Comparison of ENCODE assay signal across 12 mouse cellular contexts in the genomic region with DNA sequence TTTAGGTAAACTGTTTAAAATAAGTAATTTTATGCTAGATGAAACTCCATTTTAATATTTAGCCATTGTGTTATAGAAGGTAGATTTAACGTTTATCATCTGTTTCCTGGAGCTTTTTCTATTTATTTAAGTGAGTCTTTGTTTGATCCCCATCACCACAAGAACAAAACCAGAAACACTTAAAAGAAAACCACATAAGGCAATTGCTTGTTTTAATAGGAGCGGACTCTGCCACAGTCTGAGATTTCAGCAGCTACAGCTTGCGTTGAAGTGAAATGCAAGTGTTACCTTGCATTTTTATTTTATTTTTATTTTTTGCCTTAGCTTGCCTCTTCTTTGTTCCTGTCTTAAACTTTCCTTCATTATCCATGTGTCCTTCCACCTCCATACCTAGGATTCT. TPM values are rescaled to one million over a fixed set of nuclear protein-coding genes. Genes with fewer than 3 reads are reported as not detected.
DNase-seq lines count a peak whose midpoint lies in the region; ATAC-seq and TF ChIP-seq lines count a peak whose summit lies in the region.
"Had no signal": no experiment of that assay in that cellular context is flagged by ENCODE, and none has a peak within 500 bp of the region (broad histone marks: within the 10 kb centered on the region; RNA-seq: fewer than 3 reads in every experiment).

No protein-coding gene starts in this region.

- DNase-seq in heart, postnatal 0 days (ENCODE audit: low spot score), result no peak
- DNase-seq in heart, postnatal 4 days, result no peak
- DNase-seq in midbrain, postnatal 0 days (ENCODE audit: low spot score), result no peak
- no peak for DNase-seq in kidney, postnatal 14 days
- DNase-seq in adrenal gland, postnatal 36 days, result no peak
- DNase-seq: cerebellum, adult 8-10 months; thymus, postnatal 36 days had no signal

- H3K27ac ChIP-seq in heart, postnatal 0 days (ENCODE audit: low read depth), result peak overlapping the region; percentile 31
- peak overlapping the region; percentile 6; the same call in 1 of the 2 replicates for H3K27ac ChIP-seq in brown adipose tissue, adult 24 weeks (replicated peaks; ENCODE audit: low read depth, low read length)
- peak overlapping the region; percentile 62; the same call in 1 of the 2 replicates for H3K27ac ChIP-seq in hindbrain, embryonic 12.5 days
- H3K27ac ChIP-seq in midbrain, postnatal 0 days (ENCODE audit: low read depth, low read length), result peak overlapping the region; percentile 76
- H3K27ac ChIP-seq: embryonic facial prominence, embryonic 13.5 days; liver, embryonic 14.5 days had no signal

- TF ChIP-seq EP300 in heart, postnatal 0 days (IDR thresholded peaks at IDR 0.05; ENCODE audit: low read depth), result no peak

- peaks cover 29% of the 10 kb centered on the region for H3K4me1 ChIP-seq in heart, postnatal 0 days (ENCODE audit: control insufficient read depth, insufficient read depth)
- H3K4me1 ChIP-seq in brown adipose tissue, adult 24 weeks (ENCODE audit: control insufficient read depth, insufficient read depth, insufficient read length, low read length), result peaks cover 7% of the 10 kb centered on the region
- H3K4me1 ChIP-seq in hindbrain, embryonic 12.5 days, result peaks cover 23% of the 10 kb centered on the region; the same call in 1 of the 2 replicates
- 0 out of 2 replicates have a peak, but pooled peaks cover 4% of the 10 kb centered on the region for H3K4me1 ChIP-seq in midbrain, postnatal 0 days (ENCODE audit: insufficient read depth, low read length)

- no peaks in the 10 kb centered on the region for H3K27me3 ChIP-seq in heart, postnatal 0 days (ENCODE audit: control insufficient read depth, insufficient read depth, low read length)
- H3K27me3 ChIP-seq in hindbrain, embryonic 12.5 days, result no peaks in the 10 kb centered on the region
- no peaks in the 10 kb centered on the region for H3K27me3 ChIP-seq in midbrain, postnatal 0 days (ENCODE audit: insufficient read depth, low read length)
- H3K27me3 ChIP-seq: embryonic facial prominence, embryonic 13.5 days had no signal

- no peak overlapping the region for H3K4me2 ChIP-seq in heart, postnatal 0 days (ENCODE audit: low read depth, low read length)
- H3K4me2 ChIP-seq in hindbrain, embryonic 12.5 days (replicated peaks), result no peak overlapping the region
- H3K4me2 ChIP-seq in midbrain, postnatal 0 days (ENCODE audit: low read depth, low read length, poor library complexity, severe bottlenecking), result no peak overlapping the region
- H3K4me2 ChIP-seq: embryonic facial prominence, embryonic 13.5 days had no signal

- no peak for TF ChIP-seq CTCF in heart, postnatal 0 days (IDR thresholded peaks at IDR 0.05; ENCODE audit: low read depth)
- no peak for TF ChIP-seq CTCF in midbrain, postnatal 0 days (IDR thresholded peaks at IDR 0.05)

- no peaks in the 10 kb centered on the region for H3K36me3 ChIP-seq in heart, postnatal 0 days (replicated peaks; ENCODE audit: control insufficient read depth, insufficient read depth, low read length)
- H3K36me3 ChIP-seq in hindbrain, embryonic 12.5 days, result no peaks in the 10 kb centered on the region
- H3K36me3 ChIP-seq in midbrain, postnatal 0 days (ENCODE audit: insufficient read depth, low read length), result no peaks in the 10 kb centered on the region
- H3K36me3 ChIP-seq: embryonic facial prominence, embryonic 13.5 days had no signal

- no peaks in the 10 kb centered on the region for H3K9me3 ChIP-seq in heart, postnatal 0 days (replicated peaks; ENCODE audit: control insufficient read depth, low read length)
- H3K9me3 ChIP-seq in hindbrain, embryonic 12.5 days (replicated peaks), result no peaks in the 10 kb centered on the region
- no peaks in the 10 kb centered on the region for H3K9me3 ChIP-seq in midbrain, postnatal 0 days (ENCODE audit: low read length)
- H3K9me3 ChIP-seq: embryonic facial prominence, embryonic 13.5 days had no signal

- no peak for ATAC-seq in heart, postnatal 0 days (ENCODE audit: insufficient read depth, low read depth)
- no peak for ATAC-seq in hindbrain, embryonic 12.5 days (ENCODE audit: low FRiP score)
- no peak for ATAC-seq in midbrain, postnatal 0 days (ENCODE audit: low FRiP score)
- ATAC-seq in monocyte, adult 5-6 weeks (replicated peaks; ENCODE audit: insufficient number of reproducible peaks, low FRiP score, low TSS enrichment, poor library complexity, severe bottlenecking), result no peak

- no peak overlapping the region for H3K4me3 ChIP-seq in heart, postnatal 0 days (ENCODE audit: low read depth, low read length)
- H3K4me3 ChIP-seq in brown adipose tissue, adult 24 weeks (ENCODE audit: insufficient read depth, low read depth, low read length), result no peak overlapping the region
- H3K4me3 ChIP-seq in hindbrain, embryonic 12.5 days, result no peak overlapping the region
- H3K4me3 ChIP-seq in midbrain, postnatal 0 days (ENCODE audit: low read depth, low read length), result no peak overlapping the region
- H3K4me3 ChIP-seq: embryonic facial prominence, embryonic 13.5 days had no signal

- no peak overlapping the region for H3K9ac ChIP-seq in heart, postnatal 0 days (replicated peaks; ENCODE audit: low read depth, low read length)
- H3K9ac ChIP-seq in hindbrain, embryonic 12.5 days, result no peak overlapping the region
- H3K9ac ChIP-seq in midbrain, postnatal 0 days (replicated peaks; ENCODE audit: low read length, poor library complexity, severe bottlenecking), result no peak overlapping the region
- H3K9ac ChIP-seq: embryonic facial prominence, embryonic 13.5 days; liver, embryonic 14.5 days had no signal

- 82% methylated on average over 3 of the region's 3 CpGs for WGBS in heart, postnatal 0 days
- 87% methylated on average over 3 of the region's 3 CpGs for WGBS in hindbrain, embryonic 12.5 days
- 73% methylated on average over 3 of the region's 3 CpGs for WGBS in midbrain, postnatal 0 days

RNA-seq across cellular contexts. Expression of a gene that starts 43.6 kb away (rescaled TPM):
- 43.3 and 54.5 TPM in 2 replicates for total RNA-seq in heart, postnatal 0 days (2014; rRNA removed; ENCODE audit: low replicate concordance)
- polyA plus RNA-seq in heart, postnatal 0 days (2015; fragmentation: Nextera tagmentation; extraction: Ambion mirVana), result 16.5 and 19.2 TPM in 2 replicates
- 100 to 1,000 TPM; 107 to 108 TPM for total RNA-seq in heart, postnatal 4 days (2021)
- polyA plus RNA-seq in brown adipose tissue, adult 24 weeks (2012; ENCODE audit: insufficient read depth, insufficient read length, missing spikeins), result 13.8 and 15.4 TPM in 2 replicates
- 63.8 and 77.2 TPM in 2 replicates for polyA plus RNA-seq in hindbrain, embryonic 12.5 days (2016; fragmentation: Nextera tagmentation; extraction: Ambion mirVana)
- total RNA-seq in midbrain, postnatal 0 days (2014; rRNA removed), result 43.1 and 55.2 TPM in 2 replicates
- polyA plus RNA-seq in midbrain, postnatal 0 days (2015; fragmentation: Nextera tagmentation; extraction: Ambion mirVana), result 18.9 and 28.7 TPM in 2 replicates
- total RNA-seq in monocyte, adult 5-6 weeks (2017), result 53.5 to 127 TPM (median 61.9 TPM) in 3 replicates
- total RNA-seq in adrenal gland, postnatal 36 days (2021), result 10 to 100 TPM; 54.0 to 74.3 TPM

Comparison
In these comparisons a context has a peak if more than half of its experiments do, and no peak if none do; other contexts are left out.
1. H3K27ac ChIP-seq: peak in every context shown above with its lines; median percentile 76 in midbrain, postnatal 0 days; 62 in hindbrain, embryonic 12.5 days; 31 in heart, postnatal 0 days; 6 in brown adipose tissue, adult 24 weeks.